Mouse (Mus musculus): ENCODE measurements at regions not wholly inside any gene's neighbourhood (a gene's known extent, or its start where the extent isn't known, plus 50 kb on each side); places are given as distances from the start of the nearest gene placed in this dataset.
A peak's percentile ranks its signal among the peaks of the same experiment; 100 is the strongest.

- DNase-seq = no peak
Observed at GRCm38 (mm10) chr5:144621967-144622366, 76.3 kb downstream of the Nptx2 start.

GRCm38 (mm10) chr5:144623358-144623757 is 77.7 kb downstream of the Nptx2 start:
- DNase-seq = no peak

GRCm38 (mm10) chr5:144632295-144632694 is 86.6 kb downstream of the Nptx2 start:
- no peak for DNase-seq

DNA sequence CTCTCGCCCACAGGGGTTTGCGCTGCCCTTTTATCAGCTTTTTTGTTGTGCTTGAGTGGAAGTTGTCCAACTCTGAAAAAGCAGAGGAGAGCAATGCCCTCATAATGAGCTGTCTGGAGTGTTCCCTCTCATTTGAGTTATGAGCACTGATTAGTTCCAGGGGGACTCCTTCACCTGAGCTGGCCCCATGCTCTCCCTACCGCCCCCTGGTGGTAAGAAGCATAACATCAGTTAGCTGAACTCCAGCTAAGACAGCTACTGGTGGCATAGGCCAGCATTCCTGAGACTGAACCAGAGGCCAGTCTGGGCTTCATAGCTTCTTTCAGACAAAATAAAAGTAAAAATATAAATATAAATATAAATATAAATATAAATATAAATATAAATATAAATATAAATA is 92.9 kb downstream of the Nptx2 start:
- peak; percentile 8 for DNase-seq

- DNase-seq = no peak
Observed at GRCm38 (mm10) chr5:144639639-144640038, 93.9 kb downstream of the Nptx2 start.

GRCm38 (mm10) chr5:144642766-144643165 is 97.1 kb downstream of the Nptx2 start:
- DNase-seq = no peak

GRCm38 (mm10) chr5:144643438-144643837 is 97.7 kb downstream of the Nptx2 start:
- no peak for DNase-seq

GRCm38 (mm10) chr5:144645367-144645766 is 99.7 kb downstream of the Nptx2 start:
- no peak for DNase-seq

- DNase-seq = no peak
Observed at GRCm38 (mm10) chr5:144647311-144648104, 101.8 kb downstream of the Nptx2 start.

DNA sequence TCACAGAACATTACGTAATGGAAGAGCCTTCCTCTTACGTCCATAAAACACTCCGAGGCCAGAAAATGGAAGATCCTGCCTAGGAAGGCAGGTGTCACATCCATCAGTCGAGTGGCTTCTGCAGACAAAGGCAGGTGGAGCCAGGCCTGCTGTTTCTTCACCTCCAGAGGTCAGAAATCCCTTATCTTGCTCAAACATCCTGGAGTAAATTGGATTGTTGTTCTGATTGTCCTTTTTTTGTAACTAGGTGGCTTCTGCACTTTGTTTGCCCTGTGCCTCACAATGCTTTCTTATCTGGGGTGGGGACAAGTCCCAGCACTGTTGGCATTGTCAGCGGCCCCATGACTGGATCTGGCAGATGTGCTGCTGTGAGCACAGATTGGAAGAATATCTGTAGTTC is 106.5 kb downstream of the Nptx2 start:
- no peak for DNase-seq

- DNase-seq = no peak
Observed at GRCm38 (mm10) chr5:144662031-144662430, 99.6 kb downstream of the Tmem130 start.

GRCm38 (mm10) chr5:144663981-144664380 is 97.6 kb downstream of the Tmem130 start:
- no peak for DNase-seq

DNA sequence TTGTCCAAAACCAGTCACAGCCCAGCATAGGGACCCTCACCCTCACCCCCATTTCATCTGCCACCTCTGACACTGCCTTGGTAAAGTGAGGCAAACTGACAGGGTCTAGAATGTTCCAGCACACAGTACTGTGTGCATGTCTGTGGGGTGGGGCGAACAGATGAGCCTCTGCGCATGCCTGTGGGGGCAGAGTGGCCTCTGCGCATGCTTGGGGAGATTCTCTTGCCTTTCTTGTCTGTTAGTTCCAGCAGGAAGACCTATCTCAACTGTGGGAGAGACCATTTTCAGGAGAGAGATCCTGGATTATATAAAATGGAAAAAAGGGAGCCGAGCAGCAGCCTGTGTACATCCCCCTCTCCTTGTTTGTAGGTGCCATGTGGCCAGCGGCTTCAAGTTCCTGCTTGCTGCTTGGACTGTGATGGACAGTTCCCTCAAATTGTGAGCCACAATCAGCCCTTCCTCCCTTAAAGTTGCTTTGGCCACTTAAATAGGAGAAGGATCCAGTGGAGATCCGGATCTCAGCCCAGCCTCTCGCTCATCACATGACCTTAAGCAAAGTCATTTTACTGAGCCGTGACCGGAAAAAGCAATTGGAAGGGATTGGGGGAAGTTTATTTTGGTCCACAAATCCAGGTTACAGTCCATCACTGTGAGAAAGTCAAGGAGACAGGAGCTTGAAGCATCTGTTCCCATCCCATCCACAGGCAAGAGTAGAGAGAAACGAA is 96.9 kb downstream of the Tmem130 start:
- DNase-seq = no peak

DNA sequence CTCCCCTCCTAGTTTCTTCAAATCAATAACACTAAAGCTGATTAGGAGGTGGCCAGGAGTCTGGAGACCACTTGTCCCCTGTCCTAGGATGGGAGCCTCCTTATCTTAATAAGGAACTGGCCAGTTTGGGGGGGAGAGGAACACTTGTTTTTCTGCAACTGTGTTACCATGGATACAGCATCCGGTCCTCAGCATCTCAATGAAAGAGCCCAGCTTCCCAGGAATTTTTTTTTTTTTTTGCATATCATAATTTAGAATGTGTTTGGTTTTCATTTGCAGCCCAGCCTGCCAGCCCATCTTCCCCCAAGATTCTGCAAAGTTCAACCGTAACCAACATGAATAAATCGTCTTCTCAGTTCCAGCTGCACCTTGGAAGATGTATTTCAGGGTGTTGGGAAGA is 93.6 kb downstream of the Tmem130 start:
- DNase-seq = no peak

GRCm38 (mm10) chr5:144678815-144679750 is 82.5 kb downstream of the Tmem130 start:
- no peak for DNase-seq

- no peak for DNase-seq
Observed at GRCm38 (mm10) chr5:144684184-144684583, 77.4 kb downstream of the Tmem130 start.

All from cerebellum, adult 8-10 months (tissue).